Mouse (Mus musculus) stomach, postnatal 0 days (tissue): ENCODE measurements around the gene Tprkb.

Experiments used
- CTCF ChIP-seq: IDR thresholded peaks from 2 replicates; pipeline ENCODE4 v1.5.1; 2016; ENCODE audit warnings: antibody characterized with exemption, low read depth, mild to moderate bottlenecking, moderate library complexity
- EP300 ChIP-seq: optimal IDR thresholded peaks from 2 replicates; pipeline ENCODE3; 2016; ENCODE audit warnings: antibody characterized with exemption

DNA sequence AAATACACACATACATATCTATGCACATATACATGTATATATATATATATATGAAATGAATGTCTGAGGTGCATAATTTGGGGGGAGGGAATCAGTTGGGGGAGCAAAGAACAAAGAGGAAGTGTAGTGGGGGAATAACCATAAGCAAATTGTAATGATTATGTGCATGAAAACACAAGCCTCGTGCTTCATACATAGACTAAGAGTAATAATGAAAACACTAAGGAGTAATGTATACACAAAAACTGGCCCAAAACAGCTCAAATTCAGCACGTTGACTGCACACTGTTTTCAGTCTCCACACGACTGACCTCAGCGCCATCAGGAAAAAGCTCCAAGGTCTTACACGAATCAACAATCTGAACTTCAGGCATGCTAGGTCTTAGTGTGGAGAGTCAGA lies 64.6 kb downstream of the Tprkb start:
- TF ChIP-seq EP300 (no peak), CTCF (no peak)
